Mouse (Mus musculus): ENCODE measurements around the gene Ankrd11. TPM values are rescaled to one million over a fixed set of nuclear protein-coding genes. Genes with fewer than 3 reads are reported as not detected.

The Ankrd11 gene
- polyA plus RNA-seq, 1 experiment from 2014 or later: 34.4 TPM

- WGBS: 96% methylated on average over 3 of the region's 3 CpGs
Observed at GRCm38 (mm10) chr8:122979424-122979823, 62.7 kb downstream of the Ankrd11 start.

GRCm38 (mm10) chr8:122976046-122976445 is 66.0 kb downstream of the Ankrd11 start:
- H3K4me1 ChIP-seq (replicated peaks): peaks cover 6% of the 10 kb centered on the region; the same call in 1 of the 2 replicates
- H3K4me3 ChIP-seq (replicated peaks): no peak overlapping the region
- no peaks in the 10 kb centered on the region for H3K27me3 ChIP-seq
- H3K27ac ChIP-seq: no peak overlapping the region
- no peak for ATAC-seq
- H3K4me2 ChIP-seq (replicated peaks): no peak overlapping the region
- no peaks in the 10 kb centered on the region for H3K36me3 ChIP-seq
- no peak overlapping the region for H3K9ac ChIP-seq (replicated peaks)
- WGBS: 97% methylated on average over 4 of the region's 4 CpGs
- no peaks in the 10 kb centered on the region for H3K9me3 ChIP-seq

More at GRCm38 (mm10) chr8:122979424-122979823, 62.7 kb downstream of the Ankrd11 start:
- Histone ChIP-seq H3K4me2 (replicated peaks) (no peak overlapping the region), H3K4me3 (replicated peaks) (no peak overlapping the region), H3K27ac (no peak overlapping the region), H3K36me3 (no peaks in the 10 kb centered on the region), H3K27me3 (no peaks in the 10 kb centered on the region), H3K4me1 (replicated peaks) (peaks cover 6% of the 10 kb centered on the region; the same call in 1 of the 2 replicates), H3K9me3 (no peaks in the 10 kb centered on the region), H3K9ac (replicated peaks) (no peak overlapping the region)
- no peak for ATAC-seq

- no peaks in the 10 kb centered on the region for H3K9me3 ChIP-seq
- H3K4me3 ChIP-seq (replicated peaks): no peak overlapping the region
- peaks cover 13% of the 10 kb centered on the region for H3K36me3 ChIP-seq
- no peak for ATAC-seq
- 95% methylated on average over 3 of the region's 3 CpGs for WGBS
- no peaks in the 10 kb centered on the region for H3K4me1 ChIP-seq (replicated peaks)
- H3K4me2 ChIP-seq (replicated peaks): no peak overlapping the region
- H3K27ac ChIP-seq: no peak overlapping the region
- no peaks in the 10 kb centered on the region for H3K27me3 ChIP-seq
- no peak overlapping the region for H3K9ac ChIP-seq (replicated peaks)
Observed at GRCm38 (mm10) chr8:122969964-122970620, 72.0 kb downstream of the Ankrd11 start.

- H3K36me3 ChIP-seq: peaks cover 13% of the 10 kb centered on the region
- no peak overlapping the region for H3K4me2 ChIP-seq (replicated peaks)
- no peak overlapping the region for H3K9ac ChIP-seq (replicated peaks)
- no peak for ATAC-seq
- WGBS: 98% methylated on average over 3 of the region's 3 CpGs
- H3K27ac ChIP-seq: no peak overlapping the region
- H3K9me3 ChIP-seq: no peaks in the 10 kb centered on the region
- H3K27me3 ChIP-seq: no peaks in the 10 kb centered on the region
- no peak overlapping the region for H3K4me3 ChIP-seq (replicated peaks)
- H3K4me1 ChIP-seq (replicated peaks): no peaks in the 10 kb centered on the region
Observed at GRCm38 (mm10) chr8:122968145-122968544, 73.9 kb downstream of the Ankrd11 start.

- no peak overlapping the region for H3K4me3 ChIP-seq (replicated peaks)
- ATAC-seq: no peak
- whole genome bisulfite sequencing: 83% methylated on average over 3 of the region's 3 CpGs
Observed at GRCm38 (mm10) chr8:122966638-122967037, 75.4 kb downstream of the Ankrd11 start.

GRCm38 (mm10) chr8:122962046-122962445 is 80.0 kb downstream of the Ankrd11 start:
- Histone ChIP-seq H3K27me3 (no peaks in the 10 kb centered on the region), H3K9me3 (no peaks in the 10 kb centered on the region), H3K27ac (no peak overlapping the region), H3K36me3 (no peaks in the 10 kb centered on the region), H3K4me3 (replicated peaks) (no peak overlapping the region), H3K9ac (replicated peaks) (no peak overlapping the region), H3K4me2 (replicated peaks) (no peak overlapping the region), H3K4me1 (replicated peaks) (peaks cover 20% of the 10 kb centered on the region)
- WGBS: 59% methylated on average over 5 of the region's 5 CpGs
- ATAC-seq: no peak

More at GRCm38 (mm10) chr8:122966638-122967037, 75.4 kb downstream of the Ankrd11 start:
- Histone ChIP-seq H3K9ac (replicated peaks) (no peak overlapping the region), H3K4me2 (replicated peaks) (no peak overlapping the region), H3K36me3 (peaks cover 13% of the 10 kb centered on the region), H3K9me3 (no peaks in the 10 kb centered on the region), H3K27me3 (no peaks in the 10 kb centered on the region), H3K4me1 (replicated peaks) (peaks cover 10% of the 10 kb centered on the region), H3K27ac (no peak overlapping the region)

- Histone ChIP-seq H3K4me2 (replicated peaks) (no peak overlapping the region), H3K27ac (no peak overlapping the region), H3K36me3 (no peaks in the 10 kb centered on the region), H3K9me3 (no peaks in the 10 kb centered on the region), H3K27me3 (no peaks in the 10 kb centered on the region), H3K9ac (replicated peaks) (no peak overlapping the region), H3K4me3 (replicated peaks) (no peak overlapping the region), H3K4me1 (replicated peaks) (peaks cover 22% of the 10 kb centered on the region)
- ATAC-seq: no peak
- WGBS: 90% methylated on average over 2 of the region's 2 CpGs
Observed at GRCm38 (mm10) chr8:122961458-122961857, 80.6 kb downstream of the Ankrd11 start.

GRCm38 (mm10) chr8:122960932-122961331 is 81.1 kb downstream of the Ankrd11 start:
- 27% methylated on average over 1 of the region's 1 CpGs for WGBS
- ATAC-seq: no peak

GRCm38 (mm10) chr8:122960323-122960722 is 81.8 kb downstream of the Ankrd11 start:
- Histone ChIP-seq H3K4me1 (replicated peaks) (peaks cover 27% of the 10 kb centered on the region), H3K4me2 (replicated peaks) (no peak overlapping the region), H3K27me3 (no peaks in the 10 kb centered on the region), H3K9ac (replicated peaks) (no peak overlapping the region), H3K36me3 (no peaks in the 10 kb centered on the region), H3K4me3 (replicated peaks) (no peak overlapping the region), H3K27ac (no peak overlapping the region), H3K9me3 (no peaks in the 10 kb centered on the region)
- no peak for ATAC-seq
- 94% methylated on average over 5 of the region's 5 CpGs for WGBS

More at GRCm38 (mm10) chr8:122960932-122961331, 81.1 kb downstream of the Ankrd11 start:
- no peaks in the 10 kb centered on the region for H3K27me3 ChIP-seq
- no peak overlapping the region for H3K4me2 ChIP-seq (replicated peaks)
- peaks cover 23% of the 10 kb centered on the region for H3K4me1 ChIP-seq (replicated peaks)
- H3K9ac ChIP-seq (replicated peaks): no peak overlapping the region
- H3K36me3 ChIP-seq: no peaks in the 10 kb centered on the region
- no peak overlapping the region for H3K4me3 ChIP-seq (replicated peaks)
- no peaks in the 10 kb centered on the region for H3K9me3 ChIP-seq
- no peak overlapping the region for H3K27ac ChIP-seq

- no peak for ATAC-seq
- no peaks in the 10 kb centered on the region for H3K9me3 ChIP-seq
- no peak overlapping the region for H3K27ac ChIP-seq
- no peak overlapping the region for H3K4me2 ChIP-seq (replicated peaks)
- 94% methylated on average over 3 of the region's 3 CpGs for WGBS
- H3K36me3 ChIP-seq: no peaks in the 10 kb centered on the region
- no peak overlapping the region for H3K9ac ChIP-seq (replicated peaks)
- H3K27me3 ChIP-seq: no peaks in the 10 kb centered on the region
- peaks cover 21% of the 10 kb centered on the region for H3K4me1 ChIP-seq (replicated peaks)
- H3K4me3 ChIP-seq (replicated peaks): no peak overlapping the region
Observed at GRCm38 (mm10) chr8:122955997-122956396, 86.1 kb downstream of the Ankrd11 start.

GRCm38 (mm10) chr8:122955195-122955594 is 86.9 kb downstream of the Ankrd11 start:
- ATAC-seq: no peak
- Histone ChIP-seq H3K4me3 (replicated peaks) (no peak overlapping the region), H3K9ac (replicated peaks) (no peak overlapping the region), H3K9me3 (no peaks in the 10 kb centered on the region), H3K27me3 (no peaks in the 10 kb centered on the region), H3K27ac (no peak overlapping the region), H3K4me1 (replicated peaks) (peaks cover 17% of the 10 kb centered on the region), H3K36me3 (no peaks in the 10 kb centered on the region), H3K4me2 (replicated peaks) (no peak overlapping the region)

GRCm38 (mm10) chr8:122954090-122954799 is 87.8 kb downstream of the Ankrd11 start:
- Histone ChIP-seq H3K27me3 (no peaks in the 10 kb centered on the region), H3K4me3 (replicated peaks) (no peak overlapping the region), H3K9ac (replicated peaks) (no peak overlapping the region), H3K4me1 (replicated peaks) (peaks cover 25% of the 10 kb centered on the region), H3K36me3 (no peaks in the 10 kb centered on the region), H3K4me2 (replicated peaks) (no peak overlapping the region), H3K9me3 (no peaks in the 10 kb centered on the region), H3K27ac (no peak overlapping the region)
- 87% methylated on average over 3 of the region's 3 CpGs for WGBS
- no peak for ATAC-seq

Data from midbrain, embryonic 13.5 days (tissue).